Mouse (Mus musculus): ENCODE measurements around the gene Olfr103.

- TF ChIP-seq POLR2A (IDR thresholded peaks at IDR 0.05; ENCODE audit: low read depth, low read length), result no peak
- no peak for TF ChIP-seq CTCF (conservative IDR thresholded peaks at IDR 0.05; ENCODE audit: insufficient read depth, insufficient read length, low read depth, low read length)
Measured at GRCm38 (mm10) chr17:37316954-37317353, 22.5 kb downstream of the Olfr103 start, which contains the start of gene Olfr102.

All from kidney, adult 2 months (tissue).